In genomic region chr9:14596427-14596826, GRCm38 (mm10) we compare ENCODE assay signal across 11 mouse cellular contexts. TPM values are rescaled to one million over a fixed set of nuclear protein-coding genes. Genes with fewer than 3 reads are reported as not detected.
DNase-seq lines count a peak whose midpoint lies in the region; ATAC-seq and TF ChIP-seq lines count a peak whose summit lies in the region.
"Had no signal": no experiment of that assay in that cellular context is flagged by ENCODE, and none has a peak within 500 bp of the region (broad histone marks: within the 10 kb centered on the region; RNA-seq: fewer than 3 reads in every experiment).

No protein-coding gene starts in this region.

- H3K4me2 ChIP-seq in heart, embryonic 14.5 days (ENCODE audit: low read length): no peak overlapping the region
- H3K4me2 ChIP-seq in embryonic facial prominence, embryonic 15.5 days (replicated peaks): no peak overlapping the region
- H3K4me2 ChIP-seq in kidney, embryonic 14.5 days (replicated peaks; ENCODE audit: low read depth, low read length): no peak overlapping the region
- no peak overlapping the region for H3K4me2 ChIP-seq in liver, embryonic 12.5 days
- H3K4me2 ChIP-seq: neural tube, embryonic 15.5 days had no signal

- no peaks in the 10 kb centered on the region for H3K27me3 ChIP-seq in heart, embryonic 14.5 days (ENCODE audit: control insufficient read depth, insufficient read depth, low read length)
- H3K27me3 ChIP-seq in embryonic facial prominence, embryonic 15.5 days: no peaks in the 10 kb centered on the region
- H3K27me3 ChIP-seq in kidney, embryonic 14.5 days (ENCODE audit: control insufficient read depth, insufficient read depth, low read length): no peaks in the 10 kb centered on the region
- no peaks in the 10 kb centered on the region for H3K27me3 ChIP-seq in liver, embryonic 12.5 days (replicated peaks)
- H3K27me3 ChIP-seq: neural tube, embryonic 15.5 days had no signal

- ATAC-seq in heart, embryonic 14.5 days (ENCODE audit: insufficient number of reproducible peaks, insufficient read depth, low FRiP score, low read depth): peak; percentile 83
- ATAC-seq in embryonic facial prominence, embryonic 15.5 days (ENCODE audit: insufficient number of reproducible peaks, low FRiP score, low TSS enrichment, low read depth): peak; percentile 36; the same call in 1 of the 2 replicates
- no peak for ATAC-seq in kidney, embryonic 14.5 days (ENCODE audit: low FRiP score, low TSS enrichment)
- no peak for ATAC-seq in liver, embryonic 12.5 days

- intact Hi-C loops in left cerebral cortex, adult 2 months (cut with DNase I): loop anchor here (5.0 kb wide), 1 partner anchor 101 kb away; no protein-coding TSS in a partner anchor

- no peaks in the 10 kb centered on the region for H3K9me3 ChIP-seq in heart, embryonic 14.5 days (ENCODE audit: control insufficient read depth, low read length)
- H3K9me3 ChIP-seq in embryonic facial prominence, embryonic 15.5 days (replicated peaks): no peaks in the 10 kb centered on the region
- no peaks in the 10 kb centered on the region for H3K9me3 ChIP-seq in kidney, embryonic 14.5 days (ENCODE audit: control insufficient read depth, low read length)
- no peaks in the 10 kb centered on the region for H3K9me3 ChIP-seq in liver, embryonic 12.5 days (replicated peaks)
- H3K9me3 ChIP-seq: neural tube, embryonic 15.5 days had no signal

- WGBS in heart, embryonic 14.5 days: 45% methylated on average over 5 of the region's 5 CpGs
- 65% methylated on average over 5 of the region's 5 CpGs for WGBS in embryonic facial prominence, embryonic 15.5 days
- 83% methylated on average over 5 of the region's 5 CpGs for whole genome bisulfite sequencing in kidney, embryonic 14.5 days
- 75% methylated on average over 5 of the region's 5 CpGs for WGBS in liver, embryonic 12.5 days (ENCODE audit: insufficient replicate concordance)

- peak overlapping the region; percentile 70 to 77 for H3K27ac ChIP-seq in heart, embryonic 14.5 days (replicated peaks in 1 of 2; ENCODE audit: control insufficient read depth in 1 of 2, insufficient read depth in 1 of 2, low read depth in 2 of 2, low read length in 2 of 2)
- H3K27ac ChIP-seq in embryonic facial prominence, embryonic 15.5 days (replicated peaks): peak overlapping the region; percentile 68
- no peak overlapping the region for H3K27ac ChIP-seq in left cerebral cortex, adult 2 months
- no peak overlapping the region for H3K27ac ChIP-seq in kidney, embryonic 14.5 days (ENCODE audit: low read depth, low read length)
- no peak overlapping the region for H3K27ac ChIP-seq in liver, embryonic 12.5 days
- H3K27ac ChIP-seq: kidney, postnatal 0 days; macrophage; neural tube, embryonic 15.5 days had no signal

- DNase-seq in heart, adult 18-20 months: no peak
- DNase-seq in 416B (ENCODE audit: low read depth): peak; percentile 55
- DNase-seq in left cerebral cortex, adult 2 months (ENCODE audit: extremely low spot score in 1 of 2, low spot score in 2 of 2): peak; percentile 43 to 59
- no peak for DNase-seq in urinary bladder, adult 18-20 months (ENCODE audit: low spot score in 2 of 2)

- peaks cover 23 to 40% of the 10 kb centered on the region in 2 experiments for H3K4me1 ChIP-seq in heart, embryonic 14.5 days (ENCODE audit: control insufficient read depth in 2 of 2, insufficient read depth in 2 of 2, low read length in 2 of 2)
- peaks cover 26% of the 10 kb centered on the region for H3K4me1 ChIP-seq in embryonic facial prominence, embryonic 15.5 days
- H3K4me1 ChIP-seq in kidney, embryonic 14.5 days (ENCODE audit: control insufficient read depth, insufficient read depth, low read length): no peaks in the 10 kb centered on the region
- no peaks in the 10 kb centered on the region for H3K4me1 ChIP-seq in liver, embryonic 12.5 days

- H3K4me3 ChIP-seq in heart, embryonic 14.5 days (ENCODE audit: control insufficient read depth in 1 of 2, insufficient read depth in 1 of 2, low read depth in 1 of 2, low read length in 2 of 2): no peak overlapping the region
- no peak overlapping the region for H3K4me3 ChIP-seq in embryonic facial prominence, embryonic 15.5 days (replicated peaks)
- H3K4me3 ChIP-seq in left cerebral cortex, adult 2 months: no peak overlapping the region
- no peak overlapping the region for H3K4me3 ChIP-seq in kidney, embryonic 14.5 days (ENCODE audit: low read length)
- H3K4me3 ChIP-seq in liver, embryonic 12.5 days: no peak overlapping the region
- H3K4me3 ChIP-seq: neural tube, embryonic 15.5 days had no signal

- H3K9ac ChIP-seq in heart, embryonic 14.5 days (ENCODE audit: low read length): no peak overlapping the region
- H3K9ac ChIP-seq in embryonic facial prominence, embryonic 15.5 days: no peak overlapping the region
- no peak overlapping the region for H3K9ac ChIP-seq in kidney, embryonic 14.5 days (ENCODE audit: low read depth, low read length)
- no peak overlapping the region for H3K9ac ChIP-seq in liver, embryonic 12.5 days
- H3K9ac ChIP-seq: neural tube, embryonic 15.5 days had no signal

- no peak for TF ChIP-seq CTCF in left cerebral cortex, adult 2 months (IDR thresholded peaks at IDR 0.05)

- H3K36me3 ChIP-seq in heart, embryonic 14.5 days (ENCODE audit: control insufficient read depth, insufficient read depth, low read length): peaks cover 46% of the 10 kb centered on the region
- peaks cover 50% of the 10 kb centered on the region for H3K36me3 ChIP-seq in embryonic facial prominence, embryonic 15.5 days
- peaks cover 46% of the 10 kb centered on the region for H3K36me3 ChIP-seq in kidney, embryonic 14.5 days (ENCODE audit: control insufficient read depth, insufficient read depth, low read length)
- H3K36me3 ChIP-seq in liver, embryonic 12.5 days: peaks cover 15% of the 10 kb centered on the region

RNA-seq across cellular contexts. Expression of gene Amotl1, which starts 48.4 kb away (rescaled TPM):
- polyA plus RNA-seq in heart, embryonic 14.5 days (2014; fragmentation: Nextera tagmentation; extraction: Ambion mirVana): 25.5 and 26.4 TPM in 2 replicates
- total RNA-seq in heart, adult 18-20 months (2021): 10 to 100 TPM; 57.6 to 60.4 TPM
- 34.2 and 38.9 TPM in 2 replicates for polyA plus RNA-seq in embryonic facial prominence, embryonic 15.5 days (2015; fragmentation: Nextera tagmentation; extraction: Ambion mirVana)
- total RNA-seq in left cerebral cortex, adult 2 months (2021): 10 to 100 TPM; 17.6 to 18.8 TPM
- polyA plus RNA-seq in kidney, embryonic 14.5 days (2014; fragmentation: Nextera tagmentation; extraction: Ambion mirVana): 19.1 and 32.9 TPM in 2 replicates
- 3.4 and 3.9 TPM in 2 replicates for polyA plus RNA-seq in liver, embryonic 12.5 days (2016; fragmentation: Nextera tagmentation; extraction: Ambion mirVana)

Comparison
In these comparisons a context has a peak if more than half of its experiments do, and no peak if none do; other contexts are left out.
1. ATAC-seq: peak in heart, embryonic 14.5 days (single experiment) and embryonic facial prominence, embryonic 15.5 days (single experiment); none in kidney, embryonic 14.5 days (single experiment) and liver, embryonic 12.5 days (single experiment).
2. H3K27ac ChIP-seq: peak in heart, embryonic 14.5 days (2 of 2) and embryonic facial prominence, embryonic 15.5 days (single experiment); none in left cerebral cortex, adult 2 months (single experiment), kidney, embryonic 14.5 days (single experiment) and liver, embryonic 12.5 days (single experiment).
3. DNase-seq: peak in 416B (single experiment) and left cerebral cortex, adult 2 months (2 of 2); none in heart, adult 18-20 months (0 of 2) and urinary bladder, adult 18-20 months (0 of 2).